In genomic region chr9:41950109-41950990, GRCm38 (mm10) we compare ENCODE assay signal across 8 mouse cellular contexts.
DNase-seq lines count a peak whose midpoint lies in the region; ATAC-seq and TF ChIP-seq lines count a peak whose summit lies in the region.

No protein-coding gene starts in this region.

- peak; percentile 89 for ATAC-seq in hindbrain, embryonic 12.5 days (ENCODE audit: low FRiP score)
- peak; percentile 94 for ATAC-seq in lung, postnatal 0 days

- peak overlapping the region; percentile 65 for H3K4me2 ChIP-seq in hindbrain, embryonic 12.5 days (replicated peaks)
- peak overlapping the region; percentile 73 for H3K4me2 ChIP-seq in lung, postnatal 0 days (replicated peaks; ENCODE audit: low read depth, low read length)

- H3K9me3 ChIP-seq in ES-Bruce4 (replicated peaks; ENCODE audit: control insufficient read depth, insufficient read depth, low read length, poor library complexity, severe bottlenecking) = no peaks in the 10 kb centered on the region
- no peaks in the 10 kb centered on the region for H3K9me3 ChIP-seq in hindbrain, embryonic 12.5 days (replicated peaks)
- no peaks in the 10 kb centered on the region for H3K9me3 ChIP-seq in lung, postnatal 0 days (ENCODE audit: low read length)

- H3K27ac ChIP-seq in ES-Bruce4 (ENCODE audit: insufficient read depth, low read length) = no peak overlapping the region
- H3K27ac ChIP-seq in hindbrain, embryonic 12.5 days = peak overlapping the region; percentile 90
- peak overlapping the region; percentile 86 for H3K27ac ChIP-seq in lung, postnatal 0 days (ENCODE audit: low read length)
- H3K27ac ChIP-seq in thymus, adult 2 months (ENCODE audit: control insufficient read depth, insufficient read depth, low read length) = no peak overlapping the region

- peaks cover 2% of the 10 kb centered on the region for H3K4me1 ChIP-seq in ES-Bruce4 (ENCODE audit: control insufficient read depth, insufficient read depth, low read length)
- peaks cover 45% of the 10 kb centered on the region for H3K4me1 ChIP-seq in hindbrain, embryonic 12.5 days
- H3K4me1 ChIP-seq in lung, postnatal 0 days (ENCODE audit: insufficient read depth, low read depth, low read length) = peaks cover 4% of the 10 kb centered on the region; the same call in 1 of the 2 replicates
- H3K4me1 ChIP-seq in thymus, adult 2 months (replicated peaks; ENCODE audit: control insufficient read depth, insufficient read depth, low read length) = peaks cover 6% of the 10 kb centered on the region

- peak overlapping the region; percentile 20; the same call in 1 of the 2 replicates for H3K9ac ChIP-seq in ES-Bruce4 (ENCODE audit: low read depth, poor library complexity, severe bottlenecking)
- H3K9ac ChIP-seq in hindbrain, embryonic 12.5 days = peak overlapping the region; percentile 57
- peak overlapping the region; percentile 45 for H3K9ac ChIP-seq in lung, postnatal 0 days (replicated peaks; ENCODE audit: low read depth)

- no peak for TF ChIP-seq POLR2A in ES-Bruce4 (IDR thresholded peaks at IDR 0.05; ENCODE audit: insufficient read depth, low read length)
- TF ChIP-seq POLR2A in thymus, adult 2 months (IDR thresholded peaks at IDR 0.05; ENCODE audit: control insufficient read depth, extremely low read depth, insufficient read depth, low read length, poor library complexity) = no peak

- no peak for TF ChIP-seq EP300 in ES-Bruce4 (IDR thresholded peaks at IDR 0.05; ENCODE audit: insufficient read depth, low read depth, low read length)
- TF ChIP-seq EP300 in lung, postnatal 0 days (IDR thresholded peaks at IDR 0.05) = peak; percentile 57

- H3K36me3 ChIP-seq in ES-Bruce4 (ENCODE audit: control insufficient read depth, insufficient read depth, low read length, poor library complexity, severe bottlenecking) = no peaks in the 10 kb centered on the region
- no peaks in the 10 kb centered on the region for H3K36me3 ChIP-seq in hindbrain, embryonic 12.5 days
- no peaks in the 10 kb centered on the region for H3K36me3 ChIP-seq in lung, postnatal 0 days (ENCODE audit: insufficient read depth, low read length)
- no peaks in the 10 kb centered on the region for H3K36me3 ChIP-seq in thymus, adult 2 months (ENCODE audit: control insufficient read depth, insufficient read depth, low read length)

- WGBS in hindbrain, embryonic 12.5 days = 3% methylated on average over 34 of the region's 34 CpGs
- 7% methylated on average over 34 of the region's 34 CpGs for WGBS in lung, postnatal 0 days
- WGBS in thymus, adult 2 months = 22% methylated on average over 34 of the region's 34 CpGs

- TF ChIP-seq CTCF in ES-Bruce4 (IDR thresholded peaks at IDR 0.05; ENCODE audit: low read depth, low read length) = peak; percentile 68
- peak; percentile 90 for TF ChIP-seq CTCF in lung, postnatal 0 days (IDR thresholded peaks at IDR 0.05)
- TF ChIP-seq CTCF in thymus, adult 2 months (IDR thresholded peaks at IDR 0.05; ENCODE audit: borderline replicate concordance, control insufficient read depth, extremely low read depth, insufficient read depth, low read length, poor library complexity) = peak; percentile 75

- H3K27me3 ChIP-seq in ES-Bruce4 (ENCODE audit: control insufficient read depth, insufficient read depth, low read length, poor library complexity, severe bottlenecking) = no peaks in the 10 kb centered on the region
- no peaks in the 10 kb centered on the region for H3K27me3 ChIP-seq in hindbrain, embryonic 12.5 days
- H3K27me3 ChIP-seq in lung, postnatal 0 days (replicated peaks; ENCODE audit: insufficient read depth, low read length) = no peaks in the 10 kb centered on the region
- no peaks in the 10 kb centered on the region; the same call in 1 of the 2 replicates for H3K27me3 ChIP-seq in thymus, adult 2 months (ENCODE audit: control insufficient read depth, insufficient read depth, low read length)

- peak; percentile 63 for DNase-seq in cerebellum, adult 9-11 months
- DNase-seq in frontal cortex, postnatal 14 days (ENCODE audit: low spot score in 2 of 2) = peak; percentile 76 to 83
- DNase-seq in layer of hippocampus, postnatal 10 days (ENCODE audit: low spot score in 2 of 2) = peak; percentile 88 to 92
- peak; percentile 90 for DNase-seq in lung, postnatal 0 days (ENCODE audit: low spot score)
- peak; percentile 78 for DNase-seq in ovary, adult 18-20 months (ENCODE audit: low spot score)
- DNase-seq in thymus, adult 2 months = peak; percentile 81

- H3K4me3 ChIP-seq in ES-Bruce4 (ENCODE audit: low read depth, low read length) = peak overlapping the region; percentile 48
- H3K4me3 ChIP-seq in hindbrain, embryonic 12.5 days = peak overlapping the region; percentile 36
- H3K4me3 ChIP-seq in lung, postnatal 0 days (ENCODE audit: low read depth, low read length) = peak overlapping the region; percentile 42
- H3K4me3 ChIP-seq in thymus, adult 2 months (ENCODE audit: control insufficient read depth, insufficient read depth, low read length) = peak overlapping the region; percentile 38

Comparison
In these comparisons a context has a peak if more than half of its experiments do, and no peak if none do; other contexts are left out.
1. H3K27ac ChIP-seq: peak in hindbrain, embryonic 12.5 days (single experiment) and lung, postnatal 0 days (single experiment); none in ES-Bruce4 (single experiment) and thymus, adult 2 months (single experiment).
2. Peak in every context shown above with its lines, with median percentiles within 50 percentile points of each other: H3K4me3 ChIP-seq, H3K9ac ChIP-seq, CTCF ChIP-seq and DNase-seq.